Mouse (Mus musculus) hindbrain, embryonic 12.5 days (tissue): Measurements from ENCODE around the gene Hs3st3b1. TPM values are rescaled to one million over a fixed set of nuclear protein-coding genes. Genes with fewer than 3 reads are reported as not detected.

Source experiments
- ATAC-seq: fragments of 200-750 bp; cut with Nextera tagmentation; 2 replicates; pipeline ENCODE4 v1.8.0; 2017; ENCODE audit warnings: moderate TSS enrichment; ENCODE audit not compliant: low FRiP score
- H3K27ac ChIP-seq: fragments of 300-500 bp; sonication (generic); 2 replicates; pipeline ENCODE4 v1.5.1; 2016; ENCODE audit warnings: mild to moderate bottlenecking
- H3K27me3 ChIP-seq: fragments of 300-500 bp; sonication (generic); 2 replicates; pipeline ENCODE4 v1.6.1; 2016; ENCODE audit warnings: mild to moderate bottlenecking
- H3K36me3 ChIP-seq: fragments of 300-500 bp; sonication (generic); 2 replicates; pipeline ENCODE4 v1.6.1; 2016; ENCODE audit warnings: mild to moderate bottlenecking
- H3K4me1 ChIP-seq: fragments of 300-500 bp; sonication (generic); 2 replicates; pipeline ENCODE4 v1.6.1; 2016
- H3K4me2 ChIP-seq: fragments of 300-500 bp; sonication (generic); replicated peaks from 2 replicates; pipeline ENCODE4 v1.6.1; 2016; ENCODE audit warnings: mild to moderate bottlenecking
- H3K4me3 ChIP-seq: fragments of 300-500 bp; sonication (generic); 2 replicates; pipeline ENCODE4 v1.5.1; 2016; ENCODE audit warnings: mild to moderate bottlenecking
- H3K9ac ChIP-seq: fragments of 300-500 bp; sonication (generic); 2 replicates; pipeline ENCODE4 v1.6.1; 2016; ENCODE audit warnings: mild to moderate bottlenecking, moderate library complexity
- H3K9me3 ChIP-seq: fragments of 300-500 bp; sonication (generic); replicated peaks from 2 replicates; pipeline ENCODE4 v1.6.1; 2016; ENCODE audit warnings: mild to moderate bottlenecking
- WGBS: fragments of 180-500 bp; shearing (Covaris S2); methylation state at CpG from one replicate; pipeline ENCODE4 v1.1.7; 2016; 5-methylcytosine and 5-hydroxymethylcytosine counted together
- polyA plus RNA-seq: library from polyadenylated mRNA; unstranded; fragments of >200 nt; fragmentation: Nextera tagmentation; extraction: Ambion mirVana; gene quantifications from 2 replicates; pipeline ENCODE4 v1.2.1, GENCODE M21; 2016

Gene Hs3st3b1
- polyA plus RNA-seq, 1 experiment from 2014 or later, result 11.2 TPM

DNA sequence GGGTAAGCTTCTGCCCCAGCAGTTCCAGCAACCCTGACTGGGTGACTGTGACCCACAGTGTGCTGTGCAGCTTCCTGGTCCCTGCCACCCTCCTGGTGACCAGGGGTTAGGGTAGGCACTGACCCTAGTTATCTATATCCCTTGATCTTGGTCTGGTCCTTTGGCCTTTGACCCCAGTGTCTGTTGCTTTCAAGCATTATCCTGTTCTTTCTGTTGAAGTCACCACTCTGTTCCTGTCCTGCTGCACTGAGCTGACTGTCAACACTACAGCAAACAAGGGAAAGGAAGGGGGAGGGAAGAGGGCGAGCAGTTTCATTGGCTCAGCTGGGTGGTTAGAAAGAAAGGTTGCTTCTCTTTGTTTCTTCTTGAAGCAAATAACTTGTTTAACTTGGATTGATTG, 60.1 kb downstream of the Hs3st3b1 start:
- 0% methylated on average over 1 of the region's 1 CpGs for WGBS
- Histone ChIP-seq H3K36me3 (no peaks in the 10 kb centered on the region), H3K4me3 (no peak overlapping the region), H3K4me2 (no peak overlapping the region), H3K9ac (no peak overlapping the region), H3K9me3 (no peaks in the 10 kb centered on the region), H3K27ac (no peak overlapping the region), H3K27me3 (peaks cover 3% of the 10 kb centered on the region; the same call in 1 of the 2 replicates), H3K4me1 (peaks cover 10% of the 10 kb centered on the region; the same call in 1 of the 2 replicates)
- ATAC-seq, result no peak

DNA sequence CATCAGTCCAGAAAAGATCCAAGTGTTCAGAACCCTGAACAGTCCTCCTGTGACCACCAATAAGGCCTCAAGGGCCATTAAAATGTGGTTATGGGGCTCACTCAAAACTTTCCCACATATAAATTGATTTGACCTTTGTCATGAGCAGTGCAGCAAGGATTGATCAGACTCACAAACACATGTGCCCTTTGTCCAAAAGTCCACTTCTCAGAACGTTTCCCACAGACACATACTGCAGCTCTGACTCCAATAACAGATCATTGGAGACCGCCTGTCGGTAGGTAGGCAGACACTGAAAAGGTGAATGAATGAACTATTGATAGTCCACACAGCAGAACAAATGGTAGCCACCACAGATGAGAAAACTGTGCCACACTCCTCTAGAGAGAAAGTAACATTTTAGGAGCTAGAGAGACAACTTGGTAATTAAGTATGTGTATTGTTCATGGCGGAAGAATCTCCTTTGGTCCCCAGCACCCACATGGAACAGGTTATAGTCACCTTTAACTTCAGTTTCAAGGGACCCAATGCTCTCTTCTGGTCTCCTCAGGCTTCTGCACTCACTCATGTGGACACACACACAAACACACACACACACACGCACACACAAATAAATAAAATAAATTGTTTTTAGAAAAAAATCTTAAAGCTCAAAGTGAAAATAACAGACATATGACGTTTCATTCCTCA, 70.9 kb downstream of the Hs3st3b1 start:
- H3K27me3 ChIP-seq, result no peaks in the 10 kb centered on the region
- H3K9me3 ChIP-seq, result no peaks in the 10 kb centered on the region
- no peak overlapping the region for H3K4me2 ChIP-seq
- no peak overlapping the region for H3K9ac ChIP-seq
- no peak overlapping the region for H3K27ac ChIP-seq
- no peak for ATAC-seq
- H3K4me1 ChIP-seq, result no peaks in the 10 kb centered on the region
- WGBS, result 80% methylated on average over 6 of the region's 6 CpGs
- no peaks in the 10 kb centered on the region for H3K36me3 ChIP-seq
- H3K4me3 ChIP-seq, result no peak overlapping the region

DNA sequence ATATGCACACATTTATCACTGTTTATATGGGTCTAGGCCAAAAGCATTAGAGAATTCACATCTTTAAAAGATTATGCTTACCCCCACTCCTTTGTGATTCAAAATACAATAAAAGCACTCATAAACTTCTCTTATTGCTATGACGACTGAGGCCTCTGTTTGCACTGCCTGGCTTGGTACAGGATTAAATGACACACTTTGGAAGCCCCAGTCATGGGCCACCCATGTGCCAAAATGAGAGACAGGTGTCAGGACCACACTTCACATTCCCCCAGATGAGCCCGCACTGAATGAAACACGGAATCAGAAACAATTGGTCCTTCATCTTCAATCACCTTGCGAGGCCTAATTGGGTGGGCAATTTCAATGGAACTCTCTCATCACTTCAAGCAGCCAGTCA, 71.8 kb downstream of the Hs3st3b1 start:
- Histone ChIP-seq H3K4me1 (no peaks in the 10 kb centered on the region), H3K36me3 (no peaks in the 10 kb centered on the region), H3K27ac (no peak overlapping the region), H3K9me3 (no peaks in the 10 kb centered on the region), H3K27me3 (no peaks in the 10 kb centered on the region), H3K4me3 (no peak overlapping the region), H3K9ac (no peak overlapping the region), H3K4me2 (no peak overlapping the region)
- WGBS, result 71% methylated on average over 4 of the region's 4 CpGs
- no peak for ATAC-seq

DNA sequence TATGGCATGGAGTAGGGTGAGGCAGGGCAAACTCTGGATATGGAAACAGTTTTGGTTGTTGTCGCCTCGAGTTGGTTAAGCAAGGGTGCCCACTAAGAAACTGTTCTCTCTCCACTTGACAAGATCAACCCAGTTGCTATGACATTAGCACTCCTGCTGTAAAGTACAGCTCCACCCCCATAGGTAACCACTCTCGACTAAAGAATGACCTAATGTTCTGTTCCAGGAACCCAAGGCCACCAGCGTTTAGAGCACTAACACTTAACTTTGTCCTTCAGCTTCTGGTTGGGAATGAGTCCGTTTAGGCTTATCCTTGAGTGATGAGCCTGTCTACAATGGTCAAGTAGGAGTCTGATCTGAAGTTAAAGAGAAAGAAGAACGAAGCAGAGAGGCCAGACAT, 76.7 kb downstream of the Hs3st3b1 start:
- Histone ChIP-seq H3K9me3 (no peaks in the 10 kb centered on the region), H3K27me3 (no peaks in the 10 kb centered on the region), H3K4me3 (no peak overlapping the region), H3K4me1 (no peaks in the 10 kb centered on the region), H3K4me2 (no peak overlapping the region), H3K9ac (no peak overlapping the region), H3K27ac (no peak overlapping the region), H3K36me3 (no peaks in the 10 kb centered on the region)
- ATAC-seq, result no peak
- no CpG with 5 or more reads among the region's 6 CpGs for WGBS

DNA sequence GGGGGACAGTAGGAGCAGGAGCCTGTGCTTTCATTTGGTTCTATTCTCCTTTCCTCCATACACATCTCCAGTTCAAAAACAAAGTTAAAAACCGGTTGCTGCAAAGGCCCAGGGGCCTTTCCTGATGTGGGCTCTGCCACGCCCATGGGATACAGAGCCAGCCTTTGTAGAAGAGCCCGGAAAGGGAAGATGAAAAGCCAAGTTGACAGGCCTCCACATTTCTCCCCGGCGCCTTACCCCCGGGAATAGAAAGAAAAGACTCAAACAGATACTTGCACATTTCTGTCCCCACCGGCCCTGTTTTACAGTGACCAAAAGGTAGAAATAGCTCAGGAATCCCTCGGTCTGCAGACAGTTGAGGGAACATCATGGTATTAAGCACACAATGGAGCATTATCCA, 77.4 kb downstream of the Hs3st3b1 start:
- Histone ChIP-seq H3K27ac (no peak overlapping the region), H3K4me1 (no peaks in the 10 kb centered on the region), H3K36me3 (no peaks in the 10 kb centered on the region), H3K9ac (no peak overlapping the region), H3K27me3 (no peaks in the 10 kb centered on the region), H3K4me2 (no peak overlapping the region), H3K4me3 (no peak overlapping the region), H3K9me3 (no peaks in the 10 kb centered on the region)
- WGBS, result 36% methylated on average over 8 of the region's 8 CpGs
- ATAC-seq, result no peak

DNA sequence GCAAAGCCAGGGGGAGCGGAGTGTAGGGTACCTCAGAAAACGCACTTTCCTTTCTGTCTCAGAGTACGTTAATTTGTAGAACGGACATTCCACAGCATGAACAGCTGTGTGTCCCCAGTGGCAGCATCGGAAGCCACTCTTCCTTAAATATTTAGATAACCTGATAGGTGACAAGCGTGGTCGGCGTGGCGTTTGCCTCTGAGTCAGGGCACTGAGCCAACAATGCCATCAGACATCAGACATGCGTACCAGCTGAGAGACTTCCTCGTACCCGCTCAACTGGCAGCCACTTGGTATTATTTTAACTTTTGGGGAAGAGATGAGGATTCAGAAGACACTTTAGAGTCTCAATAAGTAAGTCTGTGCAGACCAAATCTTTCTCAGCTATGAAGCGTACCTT, 84.6 kb downstream of the Hs3st3b1 start:
- H3K36me3 ChIP-seq, result no peaks in the 10 kb centered on the region
- peaks cover 7% of the 10 kb centered on the region for H3K4me1 ChIP-seq
- no peak overlapping the region for H3K4me2 ChIP-seq
- no peaks in the 10 kb centered on the region for H3K27me3 ChIP-seq
- no peaks in the 10 kb centered on the region for H3K9me3 ChIP-seq
- H3K27ac ChIP-seq, result no peak overlapping the region
- H3K9ac ChIP-seq, result no peak overlapping the region
- ATAC-seq, result no peak
- no peak overlapping the region for H3K4me3 ChIP-seq
- WGBS, result 81% methylated on average over 13 of the region's 13 CpGs

Other genes with a start within 250 kb of the Hs3st3b1 start
- gene Cox10, start 157.2 kb upstream of the Hs3st3b1 start, polyA plus RNA-seq, result 19.8 and 22.1 TPM in 2 replicates